Mouse (Mus musculus) E14TG2a.4 (cell line): ENCODE measurements at regions not wholly inside any gene's neighbourhood (a gene's known extent, or its start where the extent isn't known, plus 50 kb on each side); places are given as distances from the start of the nearest gene placed in this dataset.
A peak's percentile ranks its signal among the peaks of the same experiment; 100 is the strongest.

Experiments used
- H3K27me3 ChIP-seq: 2 replicates; pipeline ENCODE4 v1.6.1; 2014; ENCODE audit warnings: low read length, control low read depth; ENCODE audit not compliant: insufficient read depth
- H3K36me3 ChIP-seq: 2 replicates; pipeline ENCODE4 v1.6.1; 2014; ENCODE audit warnings: low read length, control low read depth; ENCODE audit not compliant: insufficient read depth
- H3K4me1 ChIP-seq: replicated peaks from 2 replicates; pipeline ENCODE4 v1.6.1; 2014; ENCODE audit warnings: low read depth, low read length, control low read depth
- H3K4me3 ChIP-seq: replicated peaks from 2 replicates; pipeline ENCODE4 v1.5.1; 2014; ENCODE audit warnings: mild to moderate bottlenecking, low read length
- H3K9me3 ChIP-seq: 2 replicates; pipeline ENCODE4 v1.6.1; 2014; ENCODE audit warnings: low read length, control low read depth
- CTCF ChIP-seq: conservative IDR thresholded peaks from 2 replicates; pipeline ENCODE4 v1.5.1; 2014; ENCODE audit warnings: low read length
- NANOG ChIP-seq: IDR thresholded peaks from 2 replicates; pipeline ENCODE4 v1.6.1; 2014; ENCODE audit warnings: borderline replicate concordance, low read length, mixed read lengths
- POU5F1 ChIP-seq: IDR thresholded peaks from 2 replicates; pipeline ENCODE4 v1.6.1; 2014; ENCODE audit warnings: low read length, borderline replicate concordance

DNA sequence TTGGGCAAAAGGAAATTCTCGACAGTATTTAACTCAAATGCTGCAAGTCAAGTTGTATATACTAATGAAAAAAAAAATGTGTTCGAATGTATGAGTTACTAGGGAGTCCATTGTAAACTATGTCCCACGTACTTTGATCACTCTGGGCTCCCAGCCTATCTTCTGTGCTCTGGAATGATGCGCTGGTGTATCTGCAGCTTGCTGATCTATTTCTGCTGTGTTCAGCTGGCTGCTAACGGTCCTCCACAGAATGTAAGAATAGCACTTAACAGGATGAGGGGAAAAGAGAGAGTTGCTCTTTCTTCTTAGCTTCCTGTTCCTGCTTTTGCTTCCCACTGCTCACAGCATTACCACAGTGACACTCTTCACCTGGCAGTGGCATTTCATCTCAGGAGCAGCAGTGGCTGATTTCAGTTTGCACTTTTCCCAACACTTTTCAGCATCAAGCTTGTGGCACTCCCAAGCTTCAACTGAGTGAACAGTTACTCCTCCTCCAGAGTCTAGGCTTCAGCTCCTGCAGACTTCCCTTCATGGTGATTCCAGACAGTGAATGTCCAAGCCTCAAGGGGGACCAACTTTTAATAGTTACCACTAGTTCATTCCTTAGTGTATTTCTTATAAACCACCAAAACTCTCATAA lies 425.9 kb downstream of the Arap2 start:
- no peaks in the 10 kb centered on the region for H3K4me1 ChIP-seq
- TF ChIP-seq POU5F1 (no peak), NANOG (no peak), CTCF (no peak)
- H3K4me3 ChIP-seq, result no peak overlapping the region
- no peaks in the 10 kb centered on the region for H3K27me3 ChIP-seq
- no peaks in the 10 kb centered on the region for H3K9me3 ChIP-seq
- H3K36me3 ChIP-seq, result no peaks in the 10 kb centered on the region

DNA sequence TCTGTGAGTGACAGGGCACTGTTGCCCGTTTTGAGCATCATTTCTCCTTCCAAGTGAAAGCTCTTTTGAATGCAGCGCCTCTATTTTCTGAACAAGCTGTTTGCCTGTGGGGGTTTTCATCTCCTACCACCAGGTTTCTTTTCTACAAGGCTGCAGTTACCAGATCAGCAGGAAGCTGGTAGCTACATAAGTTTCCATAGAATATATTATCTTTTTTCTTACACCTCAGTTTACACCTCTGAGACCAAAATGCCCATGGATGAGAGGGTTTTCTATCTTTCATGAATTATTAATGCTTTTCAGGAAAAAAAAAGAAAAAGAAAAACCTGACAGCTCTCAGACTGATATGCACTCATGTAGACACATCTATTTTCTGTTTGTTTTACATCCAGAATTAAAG lies 445.3 kb downstream of the Arap2 start:
- no peaks in the 10 kb centered on the region for H3K4me1 ChIP-seq
- no peaks in the 10 kb centered on the region for H3K9me3 ChIP-seq
- H3K36me3 ChIP-seq, result no peaks in the 10 kb centered on the region
- H3K27me3 ChIP-seq, result no peaks in the 10 kb centered on the region
- no peak overlapping the region for H3K4me3 ChIP-seq
- no peak for TF ChIP-seq NANOG
- no peak for TF ChIP-seq CTCF
- no peak for TF ChIP-seq POU5F1

DNA sequence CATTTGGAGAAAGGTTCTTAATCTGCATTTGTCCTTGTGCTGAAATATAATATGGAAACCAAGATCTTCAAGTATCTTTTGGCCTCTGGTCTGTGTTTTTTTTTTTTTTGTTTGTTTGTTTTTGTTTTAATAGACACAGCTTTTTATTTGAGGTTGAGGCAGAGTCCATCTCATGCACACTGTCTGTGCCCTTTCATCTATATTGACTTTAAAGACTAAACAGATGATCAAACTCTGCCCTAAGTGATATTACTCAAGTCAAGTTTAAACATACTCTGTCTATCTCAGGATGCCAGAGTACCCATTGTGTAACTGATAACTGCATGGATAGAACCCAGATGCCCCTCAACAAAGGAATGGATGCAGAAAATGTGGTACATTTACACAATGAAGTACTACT lies 460.4 kb downstream of the Arap2 start:
- H3K27me3 ChIP-seq, result no peaks in the 10 kb centered on the region

DNA sequence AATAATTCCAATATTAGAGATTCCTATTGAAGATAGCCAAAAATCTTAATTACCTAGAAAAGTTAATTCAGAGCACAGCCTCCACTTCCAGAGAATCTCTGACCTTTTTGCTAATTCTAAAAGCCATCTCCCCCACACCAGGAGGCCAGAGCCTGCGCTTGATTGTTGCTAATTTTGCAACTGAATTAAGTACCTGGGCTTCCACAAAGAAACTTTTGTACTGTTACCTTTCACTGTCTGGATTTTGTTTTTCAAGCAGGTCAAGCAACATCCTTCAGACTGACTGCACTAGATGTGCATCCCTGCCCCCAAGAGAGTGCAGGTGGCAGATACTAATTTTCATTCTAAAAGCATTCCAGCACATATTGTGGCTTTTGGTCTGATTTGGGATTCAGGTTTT lies 469.1 kb downstream of the Arap2 start:
- Histone ChIP-seq H3K9me3 (peaks cover 41% of the 10 kb centered on the region), H3K36me3 (no peaks in the 10 kb centered on the region), H3K27me3 (no peaks in the 10 kb centered on the region), H3K4me1 (no peaks in the 10 kb centered on the region), H3K4me3 (no peak overlapping the region)
- TF ChIP-seq POU5F1 (no peak), CTCF (no peak), NANOG (peak; percentile 60; the same call in 1 of the 2 replicates)

More for the DNA sequence above, 460.4 kb downstream of the Arap2 start:
- TF ChIP-seq NANOG, result no peak
- TF ChIP-seq CTCF, result no peak
- TF ChIP-seq POU5F1, result no peak
- Histone ChIP-seq H3K4me3 (no peak overlapping the region), H3K36me3 (no peaks in the 10 kb centered on the region), H3K9me3 (peaks cover 11% of the 10 kb centered on the region; the same call in 1 of the 2 replicates), H3K4me1 (no peaks in the 10 kb centered on the region)
